Mouse (Mus musculus) right cerebral cortex, adult 2 months (tissue): ENCODE results near the gene Ppip5k1.

ENCODE experiments used
- DNase-seq, 2 experiments: peaks; one replicate each; pipeline ENCODE4 v3.0.0; 2021 to 2022; ENCODE audit warnings: low spot score in 2 of 2

Gene Ppip5k1

GRCm38 (mm10) chr2:121298131-121298530 is 57.1 kb downstream of the Ppip5k1 start:
- peak in 1 of 2 experiments; percentile 33 for DNase-seq

DNA sequence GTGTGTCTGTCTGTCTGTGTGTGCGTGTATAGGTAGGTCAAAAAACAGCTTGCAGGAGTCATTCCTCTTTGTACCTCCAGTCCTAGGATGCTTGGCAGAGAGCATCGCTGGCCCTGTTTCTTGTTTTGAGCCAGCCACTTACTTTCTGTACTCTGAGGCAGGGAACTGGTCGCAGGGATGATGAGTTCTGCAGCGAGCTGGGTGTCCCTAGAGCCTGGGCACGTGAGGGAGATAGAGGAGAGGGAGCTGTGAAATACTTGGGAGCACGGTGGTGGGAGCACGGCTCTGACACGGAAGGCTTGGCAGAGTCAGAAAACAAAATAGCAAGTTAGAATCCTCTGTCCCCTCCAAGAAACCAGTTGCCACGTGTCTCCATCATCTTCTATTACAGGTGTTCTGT is 57.5 kb downstream of the Ppip5k1 start:
- DNase-seq: peak in 1 of 2 experiments; percentile 25

DNA sequence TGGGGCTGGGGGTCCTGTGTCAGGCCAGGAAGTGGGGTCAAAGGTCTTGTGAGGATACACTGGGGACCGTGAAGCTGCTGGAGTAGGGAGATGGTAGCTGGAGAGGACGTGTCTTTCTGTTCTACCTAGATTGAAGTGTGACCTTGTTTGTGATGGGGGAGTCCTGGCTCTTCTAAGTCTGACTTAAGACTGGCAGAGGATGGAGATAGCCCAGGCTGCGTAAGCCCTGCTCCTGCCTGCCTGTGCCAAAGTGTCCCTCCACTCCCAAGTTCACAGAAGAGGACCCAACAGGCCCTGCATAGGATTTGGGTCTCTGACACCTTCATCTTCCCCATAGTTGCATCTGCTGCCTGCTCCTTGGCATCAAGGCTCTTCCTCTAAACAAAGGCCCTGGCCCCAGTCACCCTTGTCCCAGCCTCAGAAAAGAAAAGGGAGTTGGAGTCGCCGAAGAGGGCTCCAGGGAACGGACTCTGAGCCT is 58.4 kb downstream of the Ppip5k1 start:
- no peak for DNase-seq

- peak; percentile 64 to 72 for DNase-seq
Measured at GRCm38 (mm10) chr2:121295608-121296571, 59.3 kb downstream of the Ppip5k1 start.

GRCm38 (mm10) chr2:121294753-121295607 is 60.2 kb downstream of the Ppip5k1 start:
- peak; percentile 71 to 76 for DNase-seq

DNA sequence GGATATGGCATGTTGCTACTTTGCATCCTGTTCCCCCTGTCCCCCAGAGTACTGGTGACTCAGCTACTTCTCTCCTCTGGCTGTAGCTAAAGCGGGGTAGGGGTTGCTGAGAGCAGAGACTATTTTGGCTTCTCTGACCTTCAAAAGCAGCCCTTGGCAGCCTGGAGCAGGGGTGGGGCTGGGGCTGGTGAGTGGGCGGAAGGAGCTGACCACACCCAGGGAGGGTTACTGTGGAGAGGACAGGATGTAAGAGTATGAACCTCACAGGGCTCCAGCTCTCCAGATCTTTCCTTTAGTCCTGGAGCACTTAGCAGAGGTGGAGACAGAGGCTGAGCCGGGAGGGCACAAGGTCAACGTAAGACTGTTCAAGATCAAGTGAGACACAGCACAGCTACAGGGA is 61.0 kb downstream of the Ppip5k1 start:
- DNase-seq: peak in 1 of 2 experiments; percentile 37

GRCm38 (mm10) chr2:121292316-121293013 is 62.7 kb downstream of the Ppip5k1 start:
- DNase-seq: peak in 1 of 2 experiments; percentile 12

DNA sequence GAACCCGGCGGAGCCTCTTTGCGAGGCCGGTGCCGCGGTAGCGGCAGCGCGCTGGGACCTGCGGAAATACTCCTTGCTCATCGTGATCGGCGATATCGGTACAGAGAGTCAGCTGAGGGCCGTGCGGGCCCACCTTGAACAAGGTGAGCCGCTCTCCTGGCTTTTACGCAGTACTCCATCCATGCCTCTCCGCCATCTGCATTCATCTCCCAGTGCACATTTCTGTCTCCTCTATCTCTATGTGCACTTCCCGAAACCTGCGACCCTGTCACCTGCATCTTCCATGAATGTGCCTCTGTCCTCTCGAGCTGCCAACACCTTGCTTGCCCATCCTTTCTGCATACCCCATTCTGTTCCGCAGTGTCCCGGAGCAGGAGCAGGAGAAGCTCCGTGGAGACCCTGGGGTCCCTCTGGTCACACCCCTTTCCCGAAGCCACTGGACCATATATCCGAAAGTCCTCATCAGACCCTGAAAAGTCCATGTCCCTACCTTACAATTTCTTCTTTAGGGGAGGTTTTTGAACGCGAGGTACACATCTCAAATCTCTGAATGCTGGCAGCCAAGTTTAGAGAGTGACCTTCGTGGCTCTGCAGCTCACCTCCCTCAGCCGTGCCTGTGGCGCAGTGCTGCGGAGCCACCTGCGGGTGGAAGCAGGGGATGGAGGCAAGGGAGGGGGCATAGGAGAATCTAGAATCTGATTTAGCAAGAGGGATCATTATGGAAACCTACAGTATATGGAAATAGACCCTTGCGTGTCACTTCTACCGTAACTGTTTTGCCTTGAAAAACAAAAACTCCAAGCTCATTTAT is 65.3 kb downstream of the Ppip5k1 start:
- DNase-seq: no peak

GRCm38 (mm10) chr2:121288901-121289729 is 66.1 kb downstream of the Ppip5k1 start, which contains the start of gene Map1a:
Gene Map1a, plus strand, starts transcription at chr2:121289600.
- peak; percentile 97 for DNase-seq

DNA sequence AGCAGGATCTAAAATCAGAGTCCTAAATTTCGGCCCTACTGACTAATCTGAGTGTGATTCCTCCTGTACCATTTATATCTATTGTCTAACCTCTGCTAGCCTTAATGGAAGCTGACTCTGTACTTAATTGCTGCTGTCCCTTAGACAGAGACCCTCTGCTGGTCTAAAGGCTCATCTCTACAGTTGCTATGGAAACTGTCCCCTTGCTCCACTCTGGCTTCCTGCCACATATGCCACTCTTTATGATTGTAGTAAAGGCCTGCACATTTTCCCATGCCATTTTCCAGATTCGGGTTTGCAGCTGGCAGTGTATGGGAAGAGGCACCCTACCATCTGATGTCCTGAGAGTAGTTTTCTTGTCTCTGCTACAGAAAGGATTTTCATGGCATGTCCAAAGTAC is 67.3 kb downstream of the Ppip5k1 start:
- DNase-seq: peak in 1 of 2 experiments; percentile 2

DNA sequence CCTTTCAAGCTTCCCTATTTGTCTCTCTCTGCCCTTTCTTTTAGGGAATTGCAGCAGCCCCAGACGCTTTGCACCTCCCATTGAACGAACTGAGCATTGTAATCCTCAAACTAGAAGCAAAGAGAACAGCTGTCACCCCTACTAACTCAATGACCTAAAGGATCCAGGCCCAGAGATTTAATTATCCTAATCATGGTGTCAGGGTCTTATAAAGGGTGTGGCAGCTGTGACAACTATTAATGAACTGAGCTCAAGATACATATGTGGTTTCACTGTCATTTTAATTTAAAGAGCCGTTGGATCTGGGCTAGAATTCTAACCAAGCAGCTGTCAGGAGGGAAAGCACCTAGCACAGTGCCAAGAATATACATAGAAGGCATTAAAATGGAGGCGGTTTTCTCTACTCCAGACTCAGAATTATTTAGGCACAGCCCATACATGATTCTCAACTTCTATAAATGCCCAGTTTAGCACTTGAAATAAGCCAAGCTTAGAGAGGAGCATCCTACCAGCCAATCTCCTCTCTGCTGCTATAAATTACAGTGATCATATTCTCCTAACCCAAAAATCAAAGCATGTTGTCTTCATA is 83.2 kb downstream of the Ppip5k1 start:
- peak; percentile 32 to 36 for DNase-seq

DNA sequence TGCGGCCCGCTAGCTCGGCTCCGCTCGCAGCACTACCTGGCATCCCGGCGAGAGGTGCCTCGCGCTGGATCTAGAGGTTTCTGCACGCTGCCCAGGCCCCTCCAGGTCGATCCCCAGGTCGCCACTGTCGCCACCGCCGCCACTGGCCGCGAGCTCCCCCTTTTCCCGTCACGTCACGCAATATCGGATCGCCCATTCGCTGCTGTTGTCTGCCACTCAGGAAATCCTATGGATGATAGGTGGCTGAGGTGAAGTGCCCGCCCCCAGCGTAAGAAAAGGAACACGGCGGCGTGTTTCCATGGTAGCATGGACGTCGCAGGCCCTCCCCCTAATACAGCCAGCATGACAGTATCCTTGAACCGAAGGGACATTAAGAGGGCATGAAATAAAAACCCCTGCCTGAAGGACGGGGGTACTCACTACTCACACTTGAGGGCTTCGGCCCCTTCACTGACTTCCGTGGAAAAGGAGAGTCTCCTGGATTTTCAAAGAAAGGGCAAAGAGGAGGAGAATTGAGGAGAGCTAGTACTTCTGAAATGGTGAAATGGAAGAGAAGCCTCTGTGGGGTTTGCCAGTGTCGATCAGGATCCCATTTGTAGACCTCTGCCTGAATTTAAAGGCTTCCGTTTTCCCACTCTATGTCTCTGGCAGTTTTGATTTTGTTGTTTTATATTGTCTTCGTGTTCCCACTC is 83.8 kb downstream of the Ppip5k1 start, which contains the start of gene Trp53bp1:
TSS of gene Trp53bp1 (minus strand) at position 172 of the 692 bp plus-strand sequence.
- DNase-seq: peak; percentile 97 to 98

DNA sequence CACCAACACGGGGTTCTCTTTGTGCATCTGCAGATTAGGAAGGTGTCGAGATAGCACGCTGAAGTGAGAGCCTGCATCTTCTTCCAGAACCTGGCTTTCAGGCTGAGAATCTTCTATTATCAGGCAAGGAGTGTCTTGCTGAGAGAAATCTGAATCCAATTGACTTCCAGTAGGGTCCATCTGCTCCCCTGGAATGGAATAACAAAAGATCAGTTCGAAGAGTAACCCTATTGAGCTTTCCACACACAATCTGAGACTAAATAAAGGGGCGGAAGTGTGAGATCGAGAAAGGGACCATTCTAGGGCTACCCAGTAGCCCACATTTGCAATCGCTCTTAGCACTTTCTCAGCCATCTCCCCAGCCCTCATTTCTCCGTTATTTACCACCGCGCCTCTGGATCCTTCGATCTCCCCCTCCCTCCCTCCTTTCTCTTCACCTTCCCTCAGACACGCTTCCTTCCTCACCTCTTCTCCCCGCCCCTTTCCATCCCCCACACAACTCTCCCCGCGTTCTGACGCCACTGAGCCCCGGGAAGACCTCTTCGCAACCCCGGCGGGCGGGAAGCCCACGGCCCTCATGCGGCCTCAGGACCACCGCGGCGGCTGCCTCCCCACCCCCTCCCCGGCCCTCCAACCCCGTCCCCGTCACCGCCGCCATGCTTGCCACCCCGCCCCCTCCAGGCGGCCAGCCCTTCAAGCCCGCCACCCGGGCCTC is 84.5 kb downstream of the Ppip5k1 start:
- DNase-seq: no peak

- DNase-seq: no peak
Measured at GRCm38 (mm10) chr2:121268446-121268845, 86.8 kb downstream of the Ppip5k1 start.
